Mouse (Mus musculus): Measurements from ENCODE around the gene Klk5. TPM values are rescaled to one million over a fixed set of nuclear protein-coding genes. Genes with fewer than 3 reads are reported as not detected.

Gene Klk5
- polyA plus RNA-seq, 1 experiment from 2014 or later = not detected

- 91% methylated on average over 12 of the region's 12 CpGs for WGBS
- no peak overlapping the region for H3K4me2 ChIP-seq (ENCODE audit: low read depth, low read length)
- H3K27me3 ChIP-seq (ENCODE audit: control insufficient read depth, insufficient read depth, low read length) = no peaks in the 10 kb centered on the region
- no peaks in the 10 kb centered on the region for H3K9me3 ChIP-seq (ENCODE audit: control insufficient read depth, low read length)
- H3K36me3 ChIP-seq (ENCODE audit: control insufficient read depth, insufficient read depth, low read length) = no peaks in the 10 kb centered on the region
- no peaks in the 10 kb centered on the region for H3K4me1 ChIP-seq (ENCODE audit: control insufficient read depth, insufficient read depth, low read length)
- H3K4me3 ChIP-seq (ENCODE audit: low read depth, low read length) = no peak overlapping the region
- H3K9ac ChIP-seq (replicated peaks; ENCODE audit: low read depth, low read length) = no peak overlapping the region
- no peak for ATAC-seq (ENCODE audit: low read depth)
- H3K27ac ChIP-seq (ENCODE audit: low read depth, low read length) = no peak overlapping the region
Observed at GRCm38 (mm10) chr7:43857501-43857900, 15.7 kb downstream of the Klk5 start.

- H3K4me2 ChIP-seq (ENCODE audit: low read depth, low read length) = no peak overlapping the region
- H3K9me3 ChIP-seq (ENCODE audit: control insufficient read depth, low read length) = no peaks in the 10 kb centered on the region
- H3K4me3 ChIP-seq (ENCODE audit: low read depth, low read length) = no peak overlapping the region
- no peaks in the 10 kb centered on the region for H3K27me3 ChIP-seq (ENCODE audit: control insufficient read depth, insufficient read depth, low read length)
- no peak for ATAC-seq (ENCODE audit: low read depth)
- no peak overlapping the region for H3K27ac ChIP-seq (ENCODE audit: low read depth, low read length)
- no peaks in the 10 kb centered on the region for H3K4me1 ChIP-seq (ENCODE audit: control insufficient read depth, insufficient read depth, low read length)
- 33% methylated on average over 8 of the region's 8 CpGs for WGBS
- no peaks in the 10 kb centered on the region for H3K36me3 ChIP-seq (ENCODE audit: control insufficient read depth, insufficient read depth, low read length)
- H3K9ac ChIP-seq (replicated peaks; ENCODE audit: low read depth, low read length) = no peak overlapping the region
Observed at GRCm38 (mm10) chr7:43860411-43860810, 18.6 kb downstream of the Klk5 start.

- Histone ChIP-seq H3K4me2 (ENCODE audit: low read depth, low read length) (no peak overlapping the region), H3K4me1 (ENCODE audit: control insufficient read depth, insufficient read depth, low read length) (no peaks in the 10 kb centered on the region), H3K27me3 (ENCODE audit: control insufficient read depth, insufficient read depth, low read length) (no peaks in the 10 kb centered on the region), H3K9me3 (ENCODE audit: control insufficient read depth, low read length) (no peaks in the 10 kb centered on the region), H3K4me3 (ENCODE audit: low read depth, low read length) (no peak overlapping the region), H3K9ac (replicated peaks; ENCODE audit: low read depth, low read length) (no peak overlapping the region), H3K27ac (ENCODE audit: low read depth, low read length) (no peak overlapping the region), H3K36me3 (ENCODE audit: control insufficient read depth, insufficient read depth, low read length) (no peaks in the 10 kb centered on the region)
- ATAC-seq (ENCODE audit: low read depth) = peak; percentile 72
- 5% methylated on average over 10 of the region's 10 CpGs for WGBS
Observed at GRCm38 (mm10) chr7:43873237-43873636, 31.5 kb downstream of the Klk5 start.

DNA sequence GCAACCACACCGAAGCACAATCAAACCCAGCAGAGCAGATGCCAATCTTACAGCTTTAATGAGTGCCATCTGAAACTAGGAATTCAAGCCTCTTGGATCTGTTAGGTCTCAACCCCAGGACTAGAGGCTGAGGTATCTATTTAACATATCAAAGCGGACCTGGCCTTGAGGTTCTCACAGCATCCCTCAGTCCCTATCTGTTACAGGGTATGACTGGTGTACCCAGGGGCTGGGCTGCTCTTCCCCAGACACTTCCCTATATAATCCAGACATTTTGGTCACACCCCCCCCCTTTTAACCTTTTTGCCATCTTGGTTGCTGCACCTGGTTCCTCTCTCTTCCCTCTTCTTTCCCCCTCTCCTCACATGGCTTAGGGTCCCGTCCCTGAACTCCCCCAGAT, 31.9 kb downstream of the Klk5 start:
- no peaks in the 10 kb centered on the region for H3K9me3 ChIP-seq (ENCODE audit: control insufficient read depth, low read length)
- H3K36me3 ChIP-seq (ENCODE audit: control insufficient read depth, insufficient read depth, low read length) = no peaks in the 10 kb centered on the region
- no peak overlapping the region for H3K4me2 ChIP-seq (ENCODE audit: low read depth, low read length)
- WGBS = 77% methylated on average over 3 of the region's 3 CpGs
- no peaks in the 10 kb centered on the region for H3K4me1 ChIP-seq (ENCODE audit: control insufficient read depth, insufficient read depth, low read length)
- H3K27me3 ChIP-seq (ENCODE audit: control insufficient read depth, insufficient read depth, low read length) = no peaks in the 10 kb centered on the region
- H3K4me3 ChIP-seq (ENCODE audit: low read depth, low read length) = no peak overlapping the region
- H3K9ac ChIP-seq (replicated peaks; ENCODE audit: low read depth, low read length) = no peak overlapping the region
- ATAC-seq (ENCODE audit: low read depth) = peak; percentile 22; the same call in 1 of the 2 replicates
- H3K27ac ChIP-seq (ENCODE audit: low read depth, low read length) = no peak overlapping the region

- no peaks in the 10 kb centered on the region for H3K4me1 ChIP-seq (ENCODE audit: control insufficient read depth, insufficient read depth, low read length)
- no peak overlapping the region for H3K4me3 ChIP-seq (ENCODE audit: low read depth, low read length)
- H3K9me3 ChIP-seq (ENCODE audit: control insufficient read depth, low read length) = no peaks in the 10 kb centered on the region
- no peak overlapping the region for H3K9ac ChIP-seq (replicated peaks; ENCODE audit: low read depth, low read length)
- no peaks in the 10 kb centered on the region for H3K36me3 ChIP-seq (ENCODE audit: control insufficient read depth, insufficient read depth, low read length)
- no peak overlapping the region for H3K4me2 ChIP-seq (ENCODE audit: low read depth, low read length)
- WGBS = 33% methylated on average over 6 of the region's 6 CpGs
- no peaks in the 10 kb centered on the region for H3K27me3 ChIP-seq (ENCODE audit: control insufficient read depth, insufficient read depth, low read length)
- H3K27ac ChIP-seq (ENCODE audit: low read depth, low read length) = no peak overlapping the region
- peak; percentile 81; the same call in 1 of the 2 replicates for ATAC-seq (ENCODE audit: low read depth)
Observed at GRCm38 (mm10) chr7:43874868-43875375, 33.2 kb downstream of the Klk5 start.

DNA sequence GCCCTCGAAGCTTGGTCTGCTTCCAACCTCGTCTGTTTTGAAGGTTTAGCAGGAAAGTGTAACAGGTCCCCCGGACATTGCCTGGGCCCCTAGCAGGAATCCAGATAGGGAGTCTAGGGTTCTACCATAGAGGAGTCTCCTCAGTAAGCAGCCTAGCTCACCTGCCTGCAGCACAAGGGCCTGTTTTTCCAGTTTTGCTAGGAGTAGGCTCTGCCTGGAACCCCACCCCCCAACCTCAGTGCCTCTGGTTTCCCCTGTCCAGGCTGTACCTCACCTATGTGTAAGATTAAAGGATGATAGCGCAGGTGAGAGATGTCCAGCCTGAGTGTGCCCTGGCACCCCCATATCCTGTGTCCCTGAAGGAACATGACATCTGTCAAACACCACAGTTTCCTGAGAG, 34.7 kb downstream of the Klk5 start:
- no peak overlapping the region for H3K4me2 ChIP-seq (ENCODE audit: low read depth, low read length)
- ATAC-seq (ENCODE audit: low read depth) = no peak
- H3K27me3 ChIP-seq (ENCODE audit: control insufficient read depth, insufficient read depth, low read length) = no peaks in the 10 kb centered on the region
- no peak overlapping the region for H3K9ac ChIP-seq (replicated peaks; ENCODE audit: low read depth, low read length)
- H3K4me1 ChIP-seq (ENCODE audit: control insufficient read depth, insufficient read depth, low read length) = no peaks in the 10 kb centered on the region
- H3K9me3 ChIP-seq (ENCODE audit: control insufficient read depth, low read length) = no peaks in the 10 kb centered on the region
- no peak overlapping the region for H3K27ac ChIP-seq (ENCODE audit: low read depth, low read length)
- no peaks in the 10 kb centered on the region for H3K36me3 ChIP-seq (ENCODE audit: control insufficient read depth, insufficient read depth, low read length)
- 88% methylated on average over 4 of the region's 4 CpGs for WGBS
- H3K4me3 ChIP-seq (ENCODE audit: low read depth, low read length) = no peak overlapping the region

GRCm38 (mm10) chr7:43878281-43878680, 36.5 kb downstream of the Klk5 start:
- H3K4me3 ChIP-seq (ENCODE audit: low read depth, low read length) = no peak overlapping the region
- no peak overlapping the region for H3K27ac ChIP-seq (ENCODE audit: low read depth, low read length)
- 49% methylated on average over 1 of the region's 1 CpGs for WGBS
- H3K9me3 ChIP-seq (ENCODE audit: control insufficient read depth, low read length) = no peaks in the 10 kb centered on the region
- no peaks in the 10 kb centered on the region for H3K36me3 ChIP-seq (ENCODE audit: control insufficient read depth, insufficient read depth, low read length)
- no peak overlapping the region for H3K4me2 ChIP-seq (ENCODE audit: low read depth, low read length)
- no peaks in the 10 kb centered on the region for H3K27me3 ChIP-seq (ENCODE audit: control insufficient read depth, insufficient read depth, low read length)
- H3K9ac ChIP-seq (replicated peaks; ENCODE audit: low read depth, low read length) = no peak overlapping the region
- no peak for ATAC-seq (ENCODE audit: low read depth)
- H3K4me1 ChIP-seq (ENCODE audit: control insufficient read depth, insufficient read depth, low read length) = no peaks in the 10 kb centered on the region

DNA sequence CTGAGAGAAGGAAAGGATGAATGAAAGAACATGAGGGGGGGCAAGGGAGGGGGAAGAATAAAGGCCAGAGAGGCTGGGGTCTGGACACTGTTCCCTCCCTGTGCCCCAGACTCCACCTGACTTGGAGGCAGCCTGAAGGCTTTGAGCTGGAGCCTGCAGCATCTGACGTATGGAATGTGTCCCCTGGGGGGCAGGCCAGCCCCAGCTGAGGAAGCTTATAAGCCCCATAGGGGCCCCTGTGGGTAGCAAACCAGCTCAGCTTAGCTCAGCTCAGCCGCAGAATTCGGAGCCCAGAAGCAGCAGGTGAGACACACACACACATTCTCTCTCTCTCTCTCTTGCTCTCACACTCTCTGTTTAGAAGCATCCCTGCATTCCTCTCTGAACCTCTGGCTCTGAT, 39.1 kb downstream of the Klk5 start, which contains the start of gene Klk4:
Gene Klk4, plus strand, starts transcription at position 249 of the 400 bp plus-strand sequence.
- Histone ChIP-seq H3K36me3 (ENCODE audit: control insufficient read depth, insufficient read depth, low read length) (no peaks in the 10 kb centered on the region), H3K27ac (ENCODE audit: low read depth, low read length) (no peak within 1 kb of the TSS), H3K4me1 (ENCODE audit: control insufficient read depth, insufficient read depth, low read length) (no peaks in the 10 kb centered on the region), H3K4me3 (ENCODE audit: low read depth, low read length) (no peak within 1 kb of the TSS), H3K27me3 (ENCODE audit: control insufficient read depth, insufficient read depth, low read length) (no peaks in the 10 kb centered on the region), H3K4me2 (ENCODE audit: low read depth, low read length) (no peak within 1 kb of the TSS), H3K9ac (replicated peaks; ENCODE audit: low read depth, low read length) (no peak within 1 kb of the TSS), H3K9me3 (ENCODE audit: control insufficient read depth, low read length) (no peaks in the 10 kb centered on the region)
- no peak for ATAC-seq (ENCODE audit: low read depth)
- WGBS = 20% methylated on average over 3 of the region's 3 CpGs

- Histone ChIP-seq H3K9ac (replicated peaks; ENCODE audit: low read depth, low read length) (no peak overlapping the region), H3K4me3 (ENCODE audit: low read depth, low read length) (no peak overlapping the region), H3K9me3 (ENCODE audit: control insufficient read depth, low read length) (no peaks in the 10 kb centered on the region), H3K4me1 (ENCODE audit: control insufficient read depth, insufficient read depth, low read length) (no peaks in the 10 kb centered on the region), H3K36me3 (ENCODE audit: control insufficient read depth, insufficient read depth, low read length) (no peaks in the 10 kb centered on the region), H3K27me3 (ENCODE audit: control insufficient read depth, insufficient read depth, low read length) (no peaks in the 10 kb centered on the region), H3K27ac (ENCODE audit: low read depth, low read length) (no peak overlapping the region), H3K4me2 (ENCODE audit: low read depth, low read length) (no peak overlapping the region)
- ATAC-seq (ENCODE audit: low read depth) = no peak
- WGBS = 20% methylated on average over 4 of the region's 4 CpGs
Observed at GRCm38 (mm10) chr7:43882346-43882745, 40.6 kb downstream of the Klk5 start.

Measured in neural tube, embryonic 14.5 days (tissue).